Mouse (Mus musculus) stomach, postnatal 0 days (tissue): ENCODE measurements around the gene Trpm3. TPM values are rescaled to one million over a fixed set of nuclear protein-coding genes. Genes with fewer than 3 reads are reported as not detected.

Source experiments
- ATAC-seq: fragments of 200-750 bp; cut with Nextera tagmentation; 2 replicates; pipeline ENCODE4 v1.8.0; 2017; ENCODE audit not compliant: low FRiP score, low TSS enrichment
- DNase-seq: peaks from one replicate; pipeline ENCODE4 v3.0.0-alpha.2; 2016; ENCODE audit warnings: low spot score
- H3K27ac ChIP-seq: fragments of 300-500 bp; sonication (generic); replicated peaks from 2 replicates; pipeline ENCODE4 v1.5.1; 2014; ENCODE audit warnings: mild to moderate bottlenecking, control low read depth
- H3K27me3 ChIP-seq: fragments of 300-500 bp; sonication (generic); 2 replicates; pipeline ENCODE4 v1.6.1; 2014; ENCODE audit warnings: low read length; ENCODE audit not compliant: control insufficient read depth, insufficient read depth
- H3K36me3 ChIP-seq: fragments of 300-500 bp; sonication (generic); 2 replicates; pipeline ENCODE4 v1.6.1; 2014; ENCODE audit warnings: low read length, mixed read lengths; ENCODE audit not compliant: control insufficient read depth, insufficient read depth
- H3K4me1 ChIP-seq: fragments of 300-500 bp; sonication (generic); replicated peaks from 2 replicates; pipeline ENCODE4 v1.6.1; 2014; ENCODE audit warnings: antibody characterized with exemption; ENCODE audit not compliant: control insufficient read depth, insufficient read depth
- H3K4me2 ChIP-seq: fragments of 300-500 bp; sonication (generic); replicated peaks from 2 replicates; pipeline ENCODE4 v1.6.1; 2014; ENCODE audit warnings: low read depth, mild to moderate bottlenecking, control low read depth, moderate library complexity
- H3K4me3 ChIP-seq: fragments of 300-500 bp; sonication (generic); 2 replicates; pipeline ENCODE4 v1.5.1; 2014; ENCODE audit warnings: low read depth, low read length, control low read depth
- H3K9ac ChIP-seq: fragments of 300-500 bp; sonication (generic); 2 replicates; pipeline ENCODE4 v1.6.1; 2014; ENCODE audit warnings: mild to moderate bottlenecking, low read length, control low read depth, mixed read lengths
- H3K9me3 ChIP-seq: fragments of 300-500 bp; sonication (generic); 2 replicates; pipeline ENCODE4 v1.6.1; 2016; ENCODE audit warnings: low read length; ENCODE audit not compliant: control insufficient read depth
- CTCF ChIP-seq: IDR thresholded peaks from 2 replicates; pipeline ENCODE4 v1.5.1; 2016; ENCODE audit warnings: antibody characterized with exemption, low read depth, mild to moderate bottlenecking, moderate library complexity
- EP300 ChIP-seq: optimal IDR thresholded peaks from 2 replicates; pipeline ENCODE3; 2016; ENCODE audit warnings: antibody characterized with exemption
- WGBS: fragments of 180-500 bp; shearing (Covaris S2); extraction: QIAGEN DNeasy Blood & Tissue Kit; methylation state at CpG from one replicate; pipeline ENCODE4 v1.1.7; 2014; 5-methylcytosine and 5-hydroxymethylcytosine counted together
- polyA plus RNA-seq: library from polyadenylated mRNA; unstranded; fragments of >200 nt; fragmentation: Nextera tagmentation; extraction: Ambion mirVana; gene quantifications from 2 replicates; pipeline ENCODE4 v1.2.1, GENCODE M21; 2015

The Trpm3 gene
- polyA plus RNA-seq, 1 experiment from 2014 or later, result 0.33 TPM

- Histone ChIP-seq H3K27ac (no peak overlapping the region), H3K36me3 (no peaks in the 10 kb centered on the region), H3K4me2 (no peak overlapping the region), H3K9ac (no peak overlapping the region), H3K27me3 (no peaks in the 10 kb centered on the region), H3K4me1 (no peaks in the 10 kb centered on the region), H3K4me3 (no peak overlapping the region), H3K9me3 (no peaks in the 10 kb centered on the region)
- 75% methylated on average over 8 of the region's 8 CpGs for WGBS
- DNase-seq, result no peak
- ATAC-seq, result no peak
- TF ChIP-seq CTCF, result no peak
- no peak for TF ChIP-seq EP300
These were observed 615.7 kb downstream of the Trpm3 start for GRCm38 (mm10) chr19:22754498-22754897.

DNA sequence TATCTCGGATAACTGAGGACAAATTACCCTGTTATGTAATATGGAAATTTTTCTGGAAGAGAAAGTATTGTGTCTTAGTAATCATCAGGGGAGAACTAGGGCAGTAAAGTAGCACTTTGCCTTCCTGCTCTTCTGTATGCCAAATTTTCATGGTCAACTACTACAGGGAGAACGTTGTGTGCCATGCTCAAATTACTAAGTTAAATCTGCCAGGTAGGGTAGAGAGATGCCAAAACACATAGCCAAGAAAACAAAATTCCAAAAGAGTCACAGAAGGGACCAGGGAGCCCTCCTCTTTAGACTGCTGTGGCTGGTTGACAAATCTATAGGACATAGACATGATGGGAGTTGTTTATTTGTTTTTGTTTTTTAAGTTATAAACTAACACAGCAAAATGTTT is 619.6 kb downstream of the Trpm3 start:
- WGBS, result 78% methylated on average over 2 of the region's 2 CpGs
- Histone ChIP-seq H3K36me3 (no peaks in the 10 kb centered on the region), H3K9me3 (no peaks in the 10 kb centered on the region), H3K4me2 (no peak overlapping the region), H3K9ac (no peak overlapping the region), H3K27ac (no peak overlapping the region), H3K4me3 (no peak overlapping the region), H3K27me3 (no peaks in the 10 kb centered on the region), H3K4me1 (no peaks in the 10 kb centered on the region)
- no peak for TF ChIP-seq CTCF
- no peak for TF ChIP-seq EP300
- ATAC-seq (no peak), DNase-seq (no peak)

DNA sequence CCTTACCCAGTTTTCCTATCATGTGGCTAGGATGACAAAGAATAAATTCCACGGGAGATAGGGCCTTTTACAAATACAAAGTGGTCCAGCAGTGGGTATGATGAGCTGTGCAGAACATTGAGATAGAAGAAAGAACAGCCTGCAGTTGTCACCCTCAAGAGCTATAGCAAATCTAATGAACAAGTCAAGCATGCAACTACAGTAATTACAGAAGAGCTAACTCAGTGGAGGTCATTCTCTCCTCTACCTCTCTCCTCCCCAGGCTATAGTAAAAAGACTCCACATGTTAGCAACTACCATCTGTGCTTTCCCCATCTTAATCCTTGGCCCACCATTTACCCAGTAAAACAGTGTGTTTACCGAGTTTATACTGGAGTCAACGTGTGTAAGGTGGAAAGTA is 629.4 kb downstream of the Trpm3 start:
- Histone ChIP-seq H3K4me3 (no peak overlapping the region), H3K27me3 (no peaks in the 10 kb centered on the region), H3K4me2 (no peak overlapping the region), H3K4me1 (no peaks in the 10 kb centered on the region), H3K36me3 (no peaks in the 10 kb centered on the region), H3K9me3 (no peaks in the 10 kb centered on the region), H3K27ac (no peak overlapping the region), H3K9ac (no peak overlapping the region)
- no peak for DNase-seq
- no peak for ATAC-seq
- 68% methylated on average over 3 of the region's 3 CpGs for WGBS
- no peak for TF ChIP-seq CTCF

DNA sequence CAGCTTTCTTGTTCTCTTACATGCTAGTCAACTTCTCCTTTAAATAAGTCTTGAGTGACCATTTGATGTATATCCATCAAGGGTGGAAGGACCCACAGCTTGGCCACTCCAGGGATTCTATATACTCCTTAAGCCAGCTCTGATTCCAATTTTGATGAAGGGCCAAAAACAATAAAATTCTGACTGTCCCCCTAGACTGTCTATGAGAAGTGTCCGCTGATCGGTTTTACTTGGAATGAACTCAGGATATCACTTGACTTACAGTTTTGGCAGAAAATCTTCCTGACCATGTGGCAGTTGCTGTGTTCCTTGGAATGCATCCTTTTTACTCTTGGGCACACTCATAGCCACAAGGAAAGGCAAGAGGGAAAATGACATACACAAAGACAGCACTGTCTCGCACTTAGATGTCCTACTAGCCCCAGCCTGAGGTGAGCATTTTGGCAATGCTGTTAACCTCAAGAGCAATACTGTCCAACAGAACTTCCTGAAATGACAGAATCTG is 636.4 kb downstream of the Trpm3 start:
- TF ChIP-seq CTCF (no peak), EP300 (no peak)
- Histone ChIP-seq H3K36me3 (no peaks in the 10 kb centered on the region), H3K4me3 (no peak overlapping the region), H3K9ac (no peak overlapping the region), H3K4me2 (no peak overlapping the region), H3K4me1 (no peaks in the 10 kb centered on the region), H3K9me3 (no peaks in the 10 kb centered on the region), H3K27me3 (no peaks in the 10 kb centered on the region), H3K27ac (no peak overlapping the region)
- ATAC-seq (no peak), DNase-seq (no peak)
- 93% methylated on average over 3 of the region's 3 CpGs for WGBS

GRCm38 (mm10) chr19:22780192-22780843 is 641.5 kb downstream of the Trpm3 start:
- H3K4me3 ChIP-seq, result no peak overlapping the region
- no peaks in the 10 kb centered on the region for H3K4me1 ChIP-seq
- no peak for TF ChIP-seq EP300
- TF ChIP-seq CTCF, result no peak
- H3K27me3 ChIP-seq, result no peaks in the 10 kb centered on the region
- no peak for DNase-seq
- no peaks in the 10 kb centered on the region for H3K9me3 ChIP-seq
- 84% methylated on average over 7 of the region's 7 CpGs for WGBS
- no peak overlapping the region for H3K4me2 ChIP-seq
- no peaks in the 10 kb centered on the region for H3K36me3 ChIP-seq
- H3K9ac ChIP-seq, result no peak overlapping the region
- no peak overlapping the region for H3K27ac ChIP-seq
- no peak for ATAC-seq

DNA sequence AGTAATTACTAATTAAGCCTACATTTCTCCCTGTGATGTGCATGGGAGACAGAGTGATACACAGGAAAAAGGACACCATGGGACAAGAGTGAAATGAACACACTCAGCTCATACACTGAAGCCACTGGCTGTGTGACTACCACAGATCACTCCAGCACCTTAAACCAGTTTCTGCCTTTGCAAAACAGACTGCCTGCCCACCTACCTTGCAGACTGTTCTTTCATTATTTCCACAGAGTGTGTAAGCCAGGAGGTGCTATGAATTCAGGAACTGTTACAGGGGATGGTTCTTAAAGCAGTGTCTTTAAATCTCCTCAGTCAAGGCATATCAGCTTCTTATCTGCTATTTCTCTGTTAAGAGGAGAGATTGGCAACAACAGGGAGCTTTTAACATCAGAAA is 642.7 kb downstream of the Trpm3 start:
- Histone ChIP-seq H3K9ac (no peak overlapping the region), H3K27me3 (no peaks in the 10 kb centered on the region), H3K36me3 (no peaks in the 10 kb centered on the region), H3K27ac (no peak overlapping the region), H3K4me1 (no peaks in the 10 kb centered on the region), H3K9me3 (no peaks in the 10 kb centered on the region), H3K4me2 (no peak overlapping the region), H3K4me3 (no peak overlapping the region)
- no peak for ATAC-seq
- TF ChIP-seq EP300, result no peak
- no peak for TF ChIP-seq CTCF
- no peak for DNase-seq
